Mouse (Mus musculus) kidney, adult 11 months (tissue): ENCODE measurements at regions not wholly inside any gene's neighbourhood (a gene's known extent, or its start where the extent isn't known, plus 50 kb on each side); places are given as distances from the start of the nearest gene placed in this dataset.

Experiments used
- DNase-seq: peaks from one replicate; pipeline ENCODE4 v3.0.0; 2022

DNA sequence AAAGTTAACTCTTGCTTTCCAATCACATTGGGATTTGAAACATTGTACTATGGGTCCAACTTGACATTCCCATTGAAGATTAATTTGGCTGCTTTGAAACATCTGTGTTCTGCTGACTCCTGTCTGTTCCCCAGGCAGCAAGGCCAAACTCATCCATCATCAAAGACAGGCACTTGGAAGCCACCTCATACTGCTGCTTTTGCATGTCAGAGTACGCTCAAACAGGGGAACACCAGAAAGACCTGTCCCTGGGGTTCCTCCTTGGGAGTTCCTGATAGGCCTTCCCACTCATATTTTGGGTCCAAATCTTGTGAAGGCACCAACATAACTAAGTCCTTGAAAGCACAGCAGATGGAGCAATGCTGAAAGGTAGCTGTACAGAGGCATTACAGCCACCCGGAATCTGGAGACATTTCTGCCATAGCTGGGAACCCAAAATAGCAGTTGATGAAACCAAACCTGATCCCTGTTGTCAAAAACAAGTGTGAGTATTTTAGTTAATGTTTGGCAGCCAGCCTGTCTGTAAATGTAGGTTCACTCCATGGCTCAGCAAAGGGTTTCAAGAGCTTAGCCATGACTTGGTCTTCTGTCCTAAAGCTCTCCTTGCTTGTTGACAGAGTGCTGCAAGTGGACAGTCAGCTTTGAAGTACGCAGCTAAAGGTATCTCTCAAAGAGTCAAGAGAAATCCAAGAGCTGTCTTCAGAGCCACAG is 147.0 kb upstream of the Spag17 start:
- no peak for DNase-seq

GRCm38 (mm10) chr3:99739654-99740053 is 145.6 kb upstream of the Spag17 start:
- no peak for DNase-seq

DNA sequence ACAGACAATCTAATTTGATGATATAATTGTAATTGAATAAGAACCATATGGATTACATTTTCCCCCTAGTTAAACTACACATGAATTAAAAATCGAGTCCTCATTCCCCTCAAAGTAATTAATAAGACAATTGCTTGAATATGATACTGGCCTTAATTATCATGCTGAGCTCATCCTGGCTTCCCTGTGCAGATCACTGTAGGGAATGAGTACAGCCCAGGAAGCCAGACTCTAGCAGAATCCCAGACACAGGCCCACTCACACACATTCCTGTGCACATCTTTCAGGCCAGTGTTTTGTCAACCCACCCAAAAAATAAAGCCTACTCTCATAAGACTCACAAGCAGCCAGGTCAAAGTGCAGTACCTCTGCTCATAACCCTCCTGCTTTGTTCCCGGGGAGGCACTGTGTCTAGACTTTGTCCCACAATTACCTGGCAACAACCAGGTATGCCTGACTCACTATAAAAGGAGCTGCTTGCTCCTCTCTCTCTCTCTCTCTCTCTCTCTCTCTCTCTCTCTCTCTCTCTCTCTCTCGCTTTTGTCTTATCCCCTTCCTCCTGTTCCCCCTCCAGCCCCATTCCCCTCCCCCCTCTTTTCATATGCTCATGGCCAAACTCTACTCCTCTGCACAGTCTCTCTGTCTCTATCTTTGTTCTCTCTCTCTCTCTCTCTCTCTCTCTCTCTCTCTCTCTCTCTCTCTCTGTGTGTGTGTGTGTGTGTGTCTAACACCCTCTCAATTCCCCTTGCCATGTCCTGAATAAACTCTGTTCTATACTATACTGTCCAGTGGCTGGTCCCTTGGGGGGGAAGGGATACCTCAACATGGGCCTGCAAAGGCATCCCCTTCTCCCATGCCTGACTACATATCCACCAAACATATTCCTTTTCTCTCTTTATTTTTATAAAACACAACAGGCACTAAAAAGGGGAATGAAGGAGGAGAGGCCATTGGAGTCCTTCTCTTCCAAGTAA is 143.7 kb upstream of the Spag17 start:
- no peak for DNase-seq

- no peak for DNase-seq
Observed at GRCm38 (mm10) chr3:99749725-99750124, 135.5 kb upstream of the Spag17 start.

DNA sequence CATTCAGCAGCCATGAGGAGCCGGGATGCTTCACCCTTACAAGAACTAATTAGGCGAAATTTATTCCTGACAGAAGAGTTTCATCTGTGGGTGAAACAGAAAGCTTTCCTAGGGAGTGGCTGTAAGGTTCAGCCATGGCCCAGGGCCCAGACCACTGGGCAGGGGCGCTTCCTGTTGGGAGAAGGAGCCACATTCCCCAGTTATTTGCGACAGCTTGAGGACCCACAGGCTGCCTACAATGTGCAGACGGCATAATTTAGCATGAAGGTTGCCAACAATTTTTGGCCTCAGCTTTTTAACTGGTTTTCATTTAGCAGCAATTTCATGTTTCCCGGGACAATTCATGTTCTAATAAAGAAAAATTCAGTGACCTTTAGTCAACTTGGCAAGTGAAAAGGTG is 106.7 kb upstream of the Spag17 start:
- no peak for DNase-seq

GRCm38 (mm10) chr3:99785955-99786529 is 99.2 kb upstream of the Spag17 start:
- DNase-seq: no peak

GRCm38 (mm10) chr3:99791316-99791715 is 93.9 kb upstream of the Spag17 start:
- peak; percentile 71 for DNase-seq

DNA sequence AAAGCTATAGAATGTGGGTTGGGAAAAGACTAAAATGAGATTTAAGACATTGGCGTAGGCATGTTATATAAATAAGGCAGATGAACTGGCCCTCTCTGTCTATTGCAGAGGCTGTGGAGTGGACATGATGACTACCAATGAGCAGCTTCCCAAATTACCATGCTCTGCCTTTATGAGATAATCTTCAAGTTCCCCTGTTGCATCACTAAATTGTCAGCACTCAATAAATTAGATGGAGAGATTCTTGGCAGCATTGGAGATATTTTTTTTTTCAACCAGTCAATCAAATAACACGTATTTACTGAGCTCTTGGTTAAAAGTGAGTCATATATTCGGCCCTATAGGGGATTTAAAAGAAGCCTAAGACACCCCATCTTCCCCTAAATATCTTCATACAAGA is 91.6 kb upstream of the Spag17 start:
- DNase-seq: no peak

DNA sequence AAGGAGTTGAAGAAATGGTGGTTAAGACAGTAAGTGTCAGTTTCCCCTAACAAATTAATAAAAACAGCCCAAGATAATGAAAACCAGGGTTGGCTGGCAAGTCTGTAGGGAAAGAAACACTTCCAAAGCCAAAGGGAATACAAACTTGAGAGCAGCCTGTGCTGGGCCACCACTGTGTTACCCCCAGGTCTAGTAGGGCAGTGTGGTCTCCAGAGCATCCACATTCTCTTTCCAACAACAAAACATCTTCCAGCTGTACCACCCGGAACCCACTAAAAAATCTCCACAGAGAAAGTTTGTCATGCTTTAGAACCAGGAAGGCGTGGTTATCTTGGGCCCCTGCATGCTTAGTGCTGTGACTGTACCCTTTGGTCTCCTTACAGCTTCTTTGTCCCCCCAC is 89.4 kb upstream of the Spag17 start:
- no peak for DNase-seq

GRCm38 (mm10) chr3:99797791-99798190 is 87.4 kb upstream of the Spag17 start:
- DNase-seq: peak; percentile 26

- no peak for DNase-seq
Observed at GRCm38 (mm10) chr3:99810532-99810931, 74.7 kb upstream of the Spag17 start.

DNA sequence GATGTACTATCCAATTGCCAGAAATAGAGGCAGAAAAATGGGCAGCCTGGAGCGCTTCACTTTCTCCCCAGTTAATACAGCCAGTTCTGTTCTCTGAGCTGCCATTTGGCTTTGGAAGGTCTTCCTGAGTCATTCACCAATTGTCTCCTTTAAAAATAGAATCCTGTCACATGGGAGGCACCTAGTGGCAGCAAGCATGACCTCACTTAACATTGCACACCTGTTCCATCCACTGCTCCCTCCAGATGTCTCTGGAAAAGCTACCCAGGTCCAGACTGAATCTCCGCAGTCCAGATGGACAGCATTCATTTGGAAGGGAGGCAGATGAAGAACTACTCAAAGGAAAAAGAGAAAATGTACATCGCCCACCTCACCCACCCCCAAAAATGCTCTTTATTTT is 73.9 kb upstream of the Spag17 start:
- no peak for DNase-seq

GRCm38 (mm10) chr3:99812836-99813235 is 72.4 kb upstream of the Spag17 start:
- no peak for DNase-seq

DNA sequence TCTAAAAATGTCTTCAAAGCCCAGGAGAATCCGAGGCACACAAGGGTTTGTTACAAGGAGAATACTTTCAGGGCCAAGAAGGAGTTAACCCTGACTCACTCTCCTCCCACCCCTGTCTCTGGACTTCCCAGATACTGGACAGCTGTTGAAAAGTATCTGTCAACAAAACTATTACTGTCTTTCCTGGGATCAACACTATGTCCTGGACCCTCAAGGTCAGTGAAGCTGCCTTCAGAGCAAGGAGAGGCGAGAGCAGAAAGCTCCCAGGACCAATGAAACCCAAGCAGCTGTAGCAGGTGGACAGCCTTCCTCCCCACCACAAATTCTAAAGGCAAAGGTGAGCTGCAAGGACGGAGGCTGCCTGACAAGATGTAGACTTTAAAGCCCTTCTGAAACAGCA is 70.1 kb upstream of the Spag17 start:
- DNase-seq: no peak

GRCm38 (mm10) chr3:99817965-99818364 is 67.2 kb upstream of the Spag17 start:
- DNase-seq: no peak

GRCm38 (mm10) chr3:99822735-99823134 is 62.5 kb upstream of the Spag17 start:
- no peak for DNase-seq

GRCm38 (mm10) chr3:99823256-99823655 is 62.0 kb upstream of the Spag17 start:
- no peak for DNase-seq
